Mouse (Mus musculus) left cerebral cortex, adult 2 months (tissue): Measurements from ENCODE around the gene Cyp3a41a. TPM values are rescaled to one million over a fixed set of nuclear protein-coding genes. Genes with fewer than 3 reads are reported as not detected.
"Not testable (repeated sequence)": the region's sequence is repeated elsewhere in the genome, so short reads cannot be mapped to it uniquely, and the experiment has no call there.

Source experiments
- DNase-seq, 2 experiments: peaks; one replicate each; pipeline ENCODE4 v3.0.0; 2021 to 2022; ENCODE audit warnings: low spot score in 2 of 2, mixed read lengths in 1 of 2; ENCODE audit errors: extremely low spot score in 1 of 2
- H3K27ac ChIP-seq: fragments of 200-600 bp; 2 replicates; pipeline ENCODE4 v1.8.1; 2022
- H3K4me3 ChIP-seq: fragments of 200-600 bp; 2 replicates; pipeline ENCODE4 v1.8.1; 2022
- CTCF ChIP-seq: fragments of 200-600 bp; IDR thresholded peaks from 2 replicates; pipeline ENCODE4 v1.8.1; 2022; ENCODE audit warnings: antibody characterized with exemption, mild to moderate bottlenecking, moderate library complexity
- intact Hi-C: fragments of 180-260 bp; cut with DNase I; formaldehyde crosslinking; loops from one replicate; pipeline ENCODE4 v1.15.1; 2025
- long read RNA-seq, 2 experiments: library from polyadenylated mRNA; stranded (forward); transcript quantifications; one replicate each; pipeline ENCODE4 v2.0.0; 2021; ENCODE audit warnings: borderline mapping rate in 2 of 2
- total RNA-seq, 2 experiments: library from RNA; stranded (reverse); gene quantifications; 2 replicates each; pipeline ENCODE4 v1.2.3; 2021

Gene Cyp3a41a
- not detected for total RNA-seq
- long read RNA-seq, experiment 1 = 0 reads
- long read RNA-seq, experiment 2 = 0 reads

DNA sequence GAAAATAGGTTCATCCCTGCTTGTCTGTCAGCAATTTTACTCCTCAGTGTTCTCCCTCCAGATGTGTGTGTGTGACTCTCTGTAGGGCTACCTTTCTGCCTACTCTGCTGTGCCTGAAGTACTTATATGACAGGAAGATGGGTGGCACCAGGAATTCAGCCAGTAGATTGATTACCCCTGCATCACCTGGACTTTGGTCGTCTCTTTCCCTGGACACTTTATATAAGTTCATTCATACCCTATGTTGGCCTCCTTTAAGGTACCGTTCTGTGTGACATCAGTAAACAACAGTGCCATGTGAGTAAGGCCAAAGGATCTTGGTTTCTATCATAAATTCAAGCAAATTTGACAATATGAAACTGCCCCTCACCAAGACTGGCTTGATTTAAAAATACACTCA, at the start of gene Cyp3a41a:
TSS of gene Cyp3a41a (minus strand) at position 101 of the 400 bp plus-strand sequence.
- H3K4me3 ChIP-seq, DNase-seq, intact Hi-C loops, H3K27ac ChIP-seq: not testable (repeated sequence)

DNA sequence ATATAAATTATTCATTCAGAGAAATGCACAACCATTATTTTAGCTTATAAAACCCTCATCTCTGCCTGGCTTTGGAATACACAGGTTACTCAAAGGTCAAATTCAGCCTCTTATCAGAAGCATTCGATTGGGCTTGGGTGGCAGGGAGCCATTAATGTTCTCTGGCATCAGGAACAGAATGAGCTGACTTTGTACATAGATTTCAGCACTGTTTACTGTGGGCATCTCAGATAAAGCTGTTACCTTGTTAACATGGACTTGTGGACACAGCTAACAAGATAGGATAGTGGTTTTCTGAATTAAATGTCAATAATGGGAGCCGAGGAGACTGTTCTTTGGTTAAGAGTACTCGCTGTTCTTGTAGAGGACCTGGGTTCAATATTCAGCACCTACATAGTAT, 17.6 kb upstream of the Cyp3a41a start:
- H3K27ac ChIP-seq, H3K4me3 ChIP-seq, intact Hi-C loops, DNase-seq: not testable (repeated sequence)

DNA sequence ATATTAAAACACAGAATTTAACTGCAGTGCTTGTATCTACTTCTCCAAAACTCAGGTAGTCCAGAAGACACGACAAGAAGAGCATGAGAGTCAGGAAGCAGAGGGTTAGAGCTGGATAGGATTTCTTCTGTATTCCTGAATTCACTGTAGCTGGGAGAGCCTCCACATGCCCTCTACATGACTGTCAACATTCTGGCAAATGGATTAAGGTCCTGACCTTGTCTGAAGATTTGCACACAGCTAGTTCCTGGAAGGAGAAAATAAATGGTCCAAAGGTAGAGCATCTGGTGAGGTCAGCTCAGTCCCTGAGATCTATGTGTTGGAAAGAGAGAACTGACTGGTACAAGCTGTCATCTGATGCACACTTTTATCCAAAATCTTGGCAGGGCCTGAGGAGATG, 5.6 kb downstream of the Cyp3a41a start:
- intact Hi-C loops, H3K27ac ChIP-seq, H3K4me3 ChIP-seq, DNase-seq: not testable (repeated sequence)

GRCm38 (mm10) chr5:145707372-145707771, 12.6 kb downstream of the Cyp3a41a start:
- H3K4me3 ChIP-seq, intact Hi-C loops, H3K27ac ChIP-seq, DNase-seq: not testable (repeated sequence)

- no peak for TF ChIP-seq CTCF
- intact Hi-C loops = no loop called here
- Histone ChIP-seq H3K4me3 (no peak overlapping the region), H3K27ac (no peak overlapping the region)
- no peak for DNase-seq
Observed at GRCm38 (mm10) chr5:145662007-145662406, 57.9 kb downstream of the Cyp3a41a start.

GRCm38 (mm10) chr5:145647779-145648178, 72.2 kb downstream of the Cyp3a41a start:
- no peak for DNase-seq
- no peak overlapping the region for H3K4me3 ChIP-seq
- no peak overlapping the region for H3K27ac ChIP-seq
- no peak for TF ChIP-seq CTCF
- intact Hi-C loops = no loop called here

Other genes with a start within 250 kb of the Cyp3a41a start
- gene Cyp3a41b, start 135.4 kb downstream of the Cyp3a41a start, total RNA-seq = not detected
- gene Cyp3a44, start 85.7 kb upstream of the Cyp3a41a start, total RNA-seq = not detected
- not detected for gene Cyp3a11, start 159.8 kb upstream of the Cyp3a41a start, total RNA-seq